Comparison of ENCODE assay signal across 10 mouse cellular contexts in genomic region chr9:43252790-43253189, GRCm38 (mm10). TPM values are rescaled to one million over a fixed set of nuclear protein-coding genes. Genes with fewer than 3 reads are reported as not detected.
DNase-seq lines count a peak whose midpoint lies in the region; ATAC-seq lines count a peak whose summit lies in the region.
"Had no signal": no experiment of that assay in that cellular context is flagged by ENCODE, and none has a peak within 500 bp of the region (broad histone marks: within the 10 kb centered on the region; RNA-seq: fewer than 3 reads in every experiment).

No protein-coding gene starts in this region.

- intact Hi-C loops in heart, postnatal 25 days (cut with DNase I): no loop called here

- WGBS in heart, embryonic 12.5 days: 54% methylated on average over 3 of the region's 3 CpGs
- 52% methylated on average over 3 of the region's 3 CpGs for WGBS in midbrain, embryonic 10.5 days
- 44% methylated on average over 3 of the region's 3 CpGs for WGBS in midbrain, embryonic 11.5 days
- WGBS in limb, embryonic 12.5 days: 11% methylated on average over 3 of the region's 3 CpGs

- no peak overlapping the region for H3K4me3 ChIP-seq in heart, embryonic 12.5 days
- H3K4me3 ChIP-seq in midbrain, embryonic 10.5 days: no peak overlapping the region
- H3K4me3 ChIP-seq in midbrain, embryonic 11.5 days (ENCODE audit: low read depth, low read length): no peak overlapping the region
- H3K4me3 ChIP-seq in limb, embryonic 12.5 days (replicated peaks): peak overlapping the region; percentile 13; the same call in 1 of the 2 replicates

- H3K36me3 ChIP-seq in heart, embryonic 12.5 days: no peaks in the 10 kb centered on the region
- H3K36me3 ChIP-seq in midbrain, embryonic 10.5 days: no peaks in the 10 kb centered on the region
- H3K36me3 ChIP-seq in midbrain, embryonic 11.5 days (ENCODE audit: control insufficient read depth, insufficient read depth, low read length): no peaks in the 10 kb centered on the region
- H3K36me3 ChIP-seq in limb, embryonic 12.5 days: no peaks in the 10 kb centered on the region

- H3K27ac ChIP-seq in heart, embryonic 12.5 days (ENCODE audit: poor library complexity, severe bottlenecking): peak overlapping the region; percentile 65
- peak overlapping the region; percentile 52; the same call in 1 of the 2 replicates for H3K27ac ChIP-seq in midbrain, embryonic 10.5 days (replicated peaks)
- no peak overlapping the region; the same call in 1 of the 2 replicates for H3K27ac ChIP-seq in midbrain, embryonic 11.5 days (ENCODE audit: low read depth, low read length)
- peak overlapping the region; percentile 100 for H3K27ac ChIP-seq in limb, embryonic 12.5 days

- no peaks in the 10 kb centered on the region; the same call in 1 of the 2 replicates for H3K27me3 ChIP-seq in heart, embryonic 12.5 days (replicated peaks)
- 0 out of 2 replicates have a peak, but pooled peaks cover 4% of the 10 kb centered on the region for H3K27me3 ChIP-seq in midbrain, embryonic 10.5 days (ENCODE audit: low read depth, poor library complexity, severe bottlenecking)
- no peaks in the 10 kb centered on the region for H3K27me3 ChIP-seq in midbrain, embryonic 11.5 days (ENCODE audit: control insufficient read depth, insufficient read depth, low read length)
- H3K27me3 ChIP-seq in limb, embryonic 12.5 days: no peaks in the 10 kb centered on the region

- H3K4me1 ChIP-seq in heart, embryonic 12.5 days (replicated peaks): peaks cover 10% of the 10 kb centered on the region
- peaks cover 21% of the 10 kb centered on the region for H3K4me1 ChIP-seq in midbrain, embryonic 10.5 days
- H3K4me1 ChIP-seq in midbrain, embryonic 11.5 days (ENCODE audit: control insufficient read depth, insufficient read depth, low read length): 0 out of 2 replicates have a peak, but pooled peaks cover 4% of the 10 kb centered on the region
- peaks cover 73% of the 10 kb centered on the region for H3K4me1 ChIP-seq in limb, embryonic 12.5 days (replicated peaks)

- no peak overlapping the region for H3K9ac ChIP-seq in heart, embryonic 12.5 days
- H3K9ac ChIP-seq in midbrain, embryonic 11.5 days (ENCODE audit: low read length): no peak overlapping the region
- H3K9ac ChIP-seq in limb, embryonic 12.5 days (replicated peaks): peak overlapping the region; percentile 49

- no peak for ATAC-seq in heart, embryonic 12.5 days (ENCODE audit: insufficient number of reproducible peaks, low FRiP score)
- ATAC-seq in midbrain, embryonic 11.5 days (ENCODE audit: low FRiP score): no peak
- ATAC-seq in limb, embryonic 12.5 days (ENCODE audit: insufficient number of reproducible peaks, insufficient read depth, low FRiP score, low TSS enrichment, low read depth): peak; percentile 88
- ATAC-seq: activated CD4-positive, CD25-positive, alpha-beta regulatory T cell, adult 4 months had no signal

- no peaks in the 10 kb centered on the region for H3K9me3 ChIP-seq in heart, embryonic 12.5 days (replicated peaks)
- no peaks in the 10 kb centered on the region for H3K9me3 ChIP-seq in midbrain, embryonic 10.5 days (replicated peaks)
- no peaks in the 10 kb centered on the region for H3K9me3 ChIP-seq in midbrain, embryonic 11.5 days (ENCODE audit: control insufficient read depth, low read length)
- H3K9me3 ChIP-seq in limb, embryonic 12.5 days: no peaks in the 10 kb centered on the region

- DNase-seq in heart, postnatal 25 days (ENCODE audit: low spot score): no peak
- DNase-seq in midbrain, embryonic 10.5 days (ENCODE audit: low spot score): peak; percentile 35
- no peak for DNase-seq in midbrain, embryonic 11.5 days (ENCODE audit: low spot score, missing footprints)
- peak; percentile 50 for DNase-seq in yolk sac, embryonic 10.5 days (ENCODE audit: low spot score)
- no peak for DNase-seq in thymus, postnatal 36 days
- no peak for DNase-seq in MN1 (ENCODE audit: low spot score)
- DNase-seq: cerebellum, adult 11 months had no signal

- peak overlapping the region; percentile 6; the same call in 1 of the 2 replicates for H3K4me2 ChIP-seq in heart, embryonic 12.5 days
- no peak overlapping the region for H3K4me2 ChIP-seq in midbrain, embryonic 11.5 days
- peak overlapping the region; percentile 53 for H3K4me2 ChIP-seq in limb, embryonic 12.5 days

RNA-seq across cellular contexts. Expression of gene Oaf, which starts 13.1 kb away (rescaled TPM):
- polyA plus RNA-seq in heart, embryonic 12.5 days (2016; fragmentation: Nextera tagmentation; extraction: Ambion mirVana): 37.1 and 37.6 TPM in 2 replicates
- 10 to 100 TPM in 1 of 2 experiments, 1 to 10 TPM in 1; 9.4 to 14.8 TPM for total RNA-seq in heart, postnatal 25 days (2021)
- 32.0 and 36.5 TPM in 2 replicates for polyA plus RNA-seq in midbrain, embryonic 10.5 days (2016; fragmentation: Nextera tagmentation; extraction: Ambion mirVana)
- polyA plus RNA-seq in midbrain, embryonic 11.5 days (2014; fragmentation: Nextera tagmentation; extraction: Ambion mirVana): 26.4 and 28.6 TPM in 2 replicates
- 100 and 102 TPM in 2 replicates for polyA plus RNA-seq in limb, embryonic 12.5 days (2016; fragmentation: Nextera tagmentation; extraction: Ambion mirVana)

RNA-seq across cellular contexts. Expression of gene Pou2f3, which starts 42.6 kb away (rescaled TPM):
- not detected in 2 replicates for polyA plus RNA-seq in heart, embryonic 12.5 days (2016; fragmentation: Nextera tagmentation; extraction: Ambion mirVana)
- total RNA-seq in heart, postnatal 25 days (2021): under 1 TPM in 1 of 2 experiments, not detected in 1; 0.11 TPM
- polyA plus RNA-seq in midbrain, embryonic 10.5 days (2016; fragmentation: Nextera tagmentation; extraction: Ambion mirVana): not detected in 2 replicates
- not detected in 2 replicates for polyA plus RNA-seq in midbrain, embryonic 11.5 days (2014; fragmentation: Nextera tagmentation; extraction: Ambion mirVana)
- polyA plus RNA-seq in limb, embryonic 12.5 days (2016; fragmentation: Nextera tagmentation; extraction: Ambion mirVana): not detected in 2 replicates
- polyA plus RNA-seq: activated CD4-positive, CD25-positive, alpha-beta regulatory T cell, adult 4 months had no signal

RNA-seq across cellular contexts. Expression of gene Trim29, which starts 57.9 kb away (rescaled TPM):
- polyA plus RNA-seq in heart, embryonic 12.5 days (2016; fragmentation: Nextera tagmentation; extraction: Ambion mirVana): 0.06 and 0.29 TPM in 2 replicates
- total RNA-seq in heart, postnatal 25 days (2021): under 1 TPM in 1 of 2 experiments, not detected in 1; 0.10 TPM
- 0.94 and 0.98 TPM in 2 replicates for polyA plus RNA-seq in midbrain, embryonic 10.5 days (2016; fragmentation: Nextera tagmentation; extraction: Ambion mirVana)
- 0.57 and 0.75 TPM in 2 replicates for polyA plus RNA-seq in midbrain, embryonic 11.5 days (2014; fragmentation: Nextera tagmentation; extraction: Ambion mirVana)
- 10.9 and 11.1 TPM in 2 replicates for polyA plus RNA-seq in limb, embryonic 12.5 days (2016; fragmentation: Nextera tagmentation; extraction: Ambion mirVana)
- polyA plus RNA-seq: activated CD4-positive, CD25-positive, alpha-beta regulatory T cell, adult 4 months had no signal

Comparison
In these comparisons a context has a peak if more than half of its experiments do, and no peak if none do; other contexts are left out.
1. DNase-seq: peak in midbrain, embryonic 10.5 days (single experiment) and yolk sac, embryonic 10.5 days (single experiment); none in heart, postnatal 25 days (single experiment), midbrain, embryonic 11.5 days (single experiment), thymus, postnatal 36 days (0 of 2) and MN1 (single experiment).